Mouse (Mus musculus): ENCODE data around the gene Cog4. TPM values are rescaled to one million over a fixed set of nuclear protein-coding genes. Genes with fewer than 3 reads are reported as not detected.

Cog4 gene
- total RNA-seq (2022): 10 to 100 TPM; 50.8 to 64.2 (median 62.8) TPM

- peak; percentile 67 to 82 for DNase-seq (ENCODE audit: low spot score in 2 of 2)
Measured at GRCm38 (mm10) chr8:110846405-110847170, at the start of gene Cog4, which contains the start of gene Sf3b3. Cog4 (plus strand) TSS chr8:110846600. Sf3b3 (minus strand) TSS chr8:110846787.

- DNase-seq (ENCODE audit: low spot score in 2 of 2): no peak
Measured at GRCm38 (mm10) chr8:110797086-110797485, 49.3 kb upstream of the Cog4 start.

DNA sequence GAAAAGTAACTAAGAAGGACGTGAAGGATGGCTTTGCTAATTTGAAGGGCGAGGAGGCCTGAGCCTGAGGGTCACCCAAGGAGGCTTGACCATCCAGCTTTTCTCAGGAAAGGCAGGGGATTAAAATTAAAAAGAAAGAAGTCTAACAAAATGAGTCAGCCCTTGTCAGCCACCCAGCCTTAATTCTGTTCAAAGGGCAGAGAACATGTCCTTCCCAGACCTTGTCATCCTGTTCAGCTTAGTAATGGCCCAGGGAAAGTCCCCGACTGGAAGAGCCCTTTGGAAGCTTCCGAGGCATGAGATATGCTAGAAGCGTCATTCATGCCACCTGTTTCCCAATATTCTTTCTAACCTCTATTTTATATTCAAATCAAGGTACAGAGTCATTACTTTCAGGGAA, 43.4 kb upstream of the Cog4 start:
- DNase-seq (ENCODE audit: low spot score in 2 of 2): no peak

- DNase-seq (ENCODE audit: low spot score in 2 of 2): no peak
Measured at GRCm38 (mm10) chr8:110803856-110804255, 42.5 kb upstream of the Cog4 start.

DNA sequence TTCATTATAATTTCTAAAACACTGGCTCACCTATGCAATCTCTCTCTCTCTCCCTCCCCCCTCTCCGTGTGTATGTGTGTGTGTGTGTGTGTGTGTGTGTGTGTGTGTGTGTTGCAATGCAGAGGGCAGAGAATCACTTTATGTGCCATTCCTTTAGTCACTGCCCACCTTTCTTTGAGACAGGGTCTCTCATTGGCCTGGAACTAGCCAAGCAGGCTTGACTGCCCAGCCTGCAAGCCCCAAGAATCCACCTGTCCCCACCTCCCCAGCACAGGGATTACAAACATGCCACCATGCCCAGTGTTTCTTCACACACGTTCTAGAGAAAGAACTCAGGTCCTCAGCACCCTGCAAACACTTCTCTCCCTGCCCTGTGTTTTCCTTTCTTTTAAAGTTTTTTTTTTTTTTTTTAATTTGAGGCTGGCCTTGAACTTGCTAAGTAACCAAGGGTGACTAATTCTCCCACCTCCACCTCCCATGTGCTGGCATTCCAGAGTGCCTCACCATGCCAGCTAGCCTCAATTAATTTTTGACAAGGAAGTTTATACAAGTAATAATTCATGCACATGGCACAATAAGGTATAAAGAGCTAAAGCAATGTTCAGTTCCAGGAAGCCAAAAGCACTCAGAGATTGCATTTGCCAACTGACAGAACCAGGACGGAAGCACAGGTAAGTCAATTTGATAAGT, 41.4 kb upstream of the Cog4 start:
- no peak for DNase-seq (ENCODE audit: low spot score in 2 of 2)

GRCm38 (mm10) chr8:110805669-110806068, 40.7 kb upstream of the Cog4 start, which contains the start of gene Il34:
Il34 (minus strand) TSS chr8:110805924.
- DNase-seq (ENCODE audit: low spot score in 2 of 2): no peak

- DNase-seq (ENCODE audit: low spot score in 2 of 2): no peak
Measured at GRCm38 (mm10) chr8:110806146-110806545, 40.3 kb upstream of the Cog4 start.

- DNase-seq (ENCODE audit: low spot score in 2 of 2): peak in 1 of 2 experiments; percentile 36
Measured at GRCm38 (mm10) chr8:110808495-110809472, 37.6 kb upstream of the Cog4 start.

- DNase-seq (ENCODE audit: low spot score in 2 of 2): no peak
Measured at GRCm38 (mm10) chr8:110809831-110810230, 36.6 kb upstream of the Cog4 start.

GRCm38 (mm10) chr8:110810481-110811065, 35.8 kb upstream of the Cog4 start:
- no peak for DNase-seq (ENCODE audit: low spot score in 2 of 2)

DNA sequence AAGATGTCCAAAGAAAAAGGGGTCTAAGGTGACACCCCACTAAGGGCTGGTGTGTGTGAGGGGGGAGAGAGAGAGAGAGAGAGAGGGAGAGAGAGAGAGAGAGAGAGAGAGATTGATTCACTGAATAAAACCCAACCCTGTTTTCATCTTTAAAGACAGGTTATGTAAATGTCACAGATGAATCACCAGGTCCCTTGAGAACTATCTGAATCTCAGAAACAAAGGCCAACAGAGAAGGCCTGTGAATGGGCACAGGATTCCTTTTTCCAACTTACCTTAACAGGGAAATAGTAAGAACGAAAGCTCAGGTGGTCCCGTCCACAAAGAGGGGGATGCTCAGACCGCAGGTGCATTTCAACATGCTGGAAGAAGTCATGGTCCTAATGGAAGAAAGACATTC, 35.3 kb upstream of the Cog4 start:
- no peak for DNase-seq (ENCODE audit: low spot score in 2 of 2)

- no peak for DNase-seq (ENCODE audit: low spot score in 2 of 2)
Measured at GRCm38 (mm10) chr8:110811793-110812192, 34.6 kb upstream of the Cog4 start.

DNA sequence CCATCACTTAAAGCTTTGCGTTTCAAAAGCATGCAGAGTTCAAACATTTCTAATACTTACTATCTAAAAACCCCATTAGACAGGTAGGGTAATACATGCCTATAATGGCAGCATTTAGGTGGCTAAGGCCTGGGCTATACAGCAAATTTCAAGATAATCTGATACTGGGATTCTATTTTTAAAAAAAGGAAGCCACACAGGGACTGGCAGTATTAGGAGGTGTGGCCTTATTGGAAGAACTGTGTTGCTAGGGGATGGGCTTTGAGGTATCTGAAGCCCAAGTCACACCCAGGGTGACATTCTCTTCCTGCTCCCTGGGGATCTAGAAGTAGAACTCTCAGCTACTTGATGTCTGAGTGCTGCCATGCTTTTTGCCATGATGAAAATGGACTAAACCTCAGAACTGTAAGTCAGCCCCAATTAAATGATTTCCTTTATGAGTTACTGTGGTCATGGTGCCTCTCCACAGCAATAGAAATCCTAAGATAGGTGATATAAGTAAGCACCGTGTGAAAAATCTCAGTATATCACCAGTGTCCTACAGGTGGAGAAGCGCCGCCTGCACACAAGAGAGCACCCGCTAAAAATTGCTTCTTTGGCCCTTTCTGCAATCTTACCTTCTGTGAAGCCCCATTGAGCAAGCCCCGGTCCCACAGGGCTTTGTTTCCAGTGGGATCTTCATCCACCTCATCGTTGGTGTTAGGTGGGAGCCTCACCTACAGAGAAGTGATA, 33.9 kb upstream of the Cog4 start:
- DNase-seq (ENCODE audit: low spot score in 2 of 2): no peak

- no peak for DNase-seq (ENCODE audit: low spot score in 2 of 2)
Measured at GRCm38 (mm10) chr8:110813081-110813812, 33.2 kb upstream of the Cog4 start.

GRCm38 (mm10) chr8:110815308-110815707, 31.1 kb upstream of the Cog4 start:
- no peak for DNase-seq (ENCODE audit: low spot score in 2 of 2)

DNA sequence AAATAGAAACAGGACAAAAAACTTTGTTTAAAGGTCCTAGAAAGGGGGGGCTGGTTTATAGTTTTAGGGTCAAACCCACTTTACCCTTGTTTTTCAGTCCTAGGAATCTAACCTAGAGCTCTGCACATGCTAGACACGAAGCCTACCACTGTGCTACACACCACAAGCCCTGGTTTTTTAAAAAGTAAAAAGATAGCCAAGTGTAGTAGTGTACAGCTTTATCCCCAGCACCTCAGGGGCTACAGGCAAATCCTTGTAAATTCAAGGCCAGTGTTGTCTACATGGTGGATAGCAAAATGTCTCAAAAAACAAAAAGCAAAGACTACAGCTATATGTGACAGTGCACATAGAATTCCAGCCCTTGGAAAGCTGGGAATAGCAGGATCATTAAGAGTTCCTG, 29.4 kb upstream of the Cog4 start:
- no peak for DNase-seq (ENCODE audit: low spot score in 2 of 2)

- no peak for DNase-seq (ENCODE audit: low spot score in 2 of 2)
Measured at GRCm38 (mm10) chr8:110818593-110818992, 27.8 kb upstream of the Cog4 start.

DNA sequence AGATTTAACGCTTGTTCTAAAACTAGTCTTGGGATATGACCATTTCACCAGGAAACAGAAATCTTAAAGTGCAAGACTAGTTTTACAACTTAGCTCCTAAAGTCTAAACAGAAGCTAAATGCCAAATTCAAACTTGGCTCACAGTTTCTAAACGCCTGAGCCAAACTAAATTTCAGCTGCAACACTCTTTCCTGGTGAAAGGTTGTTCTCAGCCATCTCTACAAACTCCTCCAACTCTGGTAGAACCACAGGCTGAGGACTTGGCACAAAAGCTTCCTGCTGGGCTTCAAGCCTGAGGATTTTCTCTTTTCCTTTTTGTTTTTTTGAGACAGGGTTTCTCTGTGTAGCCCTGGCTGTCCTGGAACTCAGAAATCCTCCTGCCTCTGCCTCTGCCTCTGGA, 26.1 kb upstream of the Cog4 start:
- DNase-seq (ENCODE audit: low spot score in 2 of 2): no peak

DNA sequence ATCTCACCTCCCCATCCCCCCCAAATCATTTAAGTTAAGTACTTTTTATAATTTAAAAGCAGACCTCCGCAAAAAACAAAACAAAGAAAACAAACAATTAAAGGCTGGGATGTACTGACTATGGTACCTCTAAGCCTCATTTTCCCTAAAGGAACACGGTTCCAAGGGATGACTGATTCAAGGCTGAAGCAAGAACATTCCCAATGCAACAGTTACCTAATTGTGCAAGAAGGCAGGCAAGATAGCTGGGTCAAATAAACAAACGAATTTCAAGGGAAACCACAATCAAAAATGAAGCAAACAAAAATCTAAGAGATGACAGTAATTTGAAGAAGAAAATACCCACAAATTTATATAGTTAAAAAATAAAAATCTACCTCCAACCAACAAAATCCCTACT, 24.4 kb upstream of the Cog4 start:
- DNase-seq (ENCODE audit: low spot score in 2 of 2): no peak

- DNase-seq (ENCODE audit: low spot score in 2 of 2): no peak
Measured at GRCm38 (mm10) chr8:110824861-110825260, 21.5 kb upstream of the Cog4 start.

All from layer of hippocampus, adult 8-10 months (tissue).